Mouse (Mus musculus) intestine, embryonic 14.5 days (tissue): Measurements from ENCODE around the gene Sfmbt2. TPM values are rescaled to one million over a fixed set of nuclear protein-coding genes. Genes with fewer than 3 reads are reported as not detected.

Experiments
- ATAC-seq: fragments of 200-750 bp; cut with Nextera tagmentation; replicated peaks from 2 replicates; pipeline ENCODE4 v1.8.0; 2017; ENCODE audit warnings: low read depth, moderate number of reproducible peaks, moderate TSS enrichment, moderate library complexity; ENCODE audit not compliant: low FRiP score, low TSS enrichment
- DNase-seq: peaks from one replicate; pipeline ENCODE4 v3.0.0-alpha.2; 2018; ENCODE audit warnings: low spot score
- H3K27ac ChIP-seq: fragments of 300-500 bp; sonication (generic); 2 replicates; pipeline ENCODE4 v1.5.1; 2014; ENCODE audit warnings: low read depth, mild to moderate bottlenecking, control low read depth
- H3K27me3 ChIP-seq: fragments of 300-500 bp; sonication (generic); replicated peaks from 2 replicates; pipeline ENCODE4 v1.6.1; 2014; ENCODE audit warnings: low read length, control low read depth; ENCODE audit not compliant: control insufficient read depth, insufficient read depth
- H3K36me3 ChIP-seq: fragments of 300-500 bp; sonication (generic); 2 replicates; pipeline ENCODE4 v1.6.1; 2014; ENCODE audit warnings: low read length, control low read depth; ENCODE audit not compliant: control insufficient read depth, insufficient read depth
- H3K4me1 ChIP-seq: fragments of 300-500 bp; sonication (generic); replicated peaks from 2 replicates; pipeline ENCODE4 v1.6.1; 2014; ENCODE audit warnings: low read length, control low read depth, mixed read lengths; ENCODE audit not compliant: control insufficient read depth, insufficient read depth
- H3K4me2 ChIP-seq: fragments of 300-500 bp; sonication (generic); 2 replicates; pipeline ENCODE4 v1.6.1; 2014; ENCODE audit warnings: low read length
- H3K4me3 ChIP-seq: fragments of 300-500 bp; sonication (generic); 2 replicates; pipeline ENCODE4 v1.5.1; 2014; ENCODE audit warnings: low read depth, low read length, control low read depth, mixed read lengths
- H3K9ac ChIP-seq: fragments of 300-500 bp; sonication (generic); 2 replicates; pipeline ENCODE4 v1.6.1; 2014; ENCODE audit warnings: mild to moderate bottlenecking, low read length
- H3K9me3 ChIP-seq: fragments of 300-500 bp; sonication (generic); 2 replicates; pipeline ENCODE4 v1.6.1; 2016; ENCODE audit warnings: low read length, control low read depth; ENCODE audit not compliant: control insufficient read depth
- whole genome bisulfite sequencing: fragments of 180-500 bp; shearing (Covaris S2); extraction: QIAGEN DNeasy Blood & Tissue Kit; methylation state at CpG from one replicate; pipeline ENCODE4 v1.1.7; 2014; 5-methylcytosine and 5-hydroxymethylcytosine counted together
- polyA plus RNA-seq: library from polyadenylated mRNA; unstranded; fragments of >200 nt; fragmentation: Nextera tagmentation; extraction: Ambion mirVana; gene quantifications from 2 replicates; pipeline ENCODE4 v1.2.1, GENCODE M21; 2014

Gene Sfmbt2
- polyA plus RNA-seq, 1 experiment from 2014 or later = 1.6 TPM

DNA sequence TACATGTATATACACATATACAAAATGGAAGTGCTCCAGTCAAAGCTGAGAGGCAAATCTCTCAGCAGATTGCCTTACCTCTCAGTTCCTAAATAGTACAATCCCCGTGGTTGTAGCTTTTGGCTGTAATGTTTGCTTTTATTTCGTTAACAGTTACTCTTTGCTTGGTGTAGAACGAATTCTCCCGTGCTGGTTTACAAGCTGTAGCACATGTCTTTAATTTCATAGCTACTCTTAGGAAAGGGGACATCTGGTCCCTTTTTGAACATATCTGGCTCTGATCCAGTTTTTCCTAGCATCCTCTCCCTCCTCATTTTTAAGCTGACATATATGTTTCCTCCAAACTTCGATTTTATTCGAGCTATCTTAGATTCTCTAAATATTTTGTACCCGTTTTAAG lies 172.1 kb downstream of the Sfmbt2 start:
- DNase-seq = no peak
- 68% methylated on average over 7 of the region's 7 CpGs for WGBS
- H3K9me3 ChIP-seq = no peaks in the 10 kb centered on the region
- no peak overlapping the region for H3K4me2 ChIP-seq
- no peak overlapping the region for H3K27ac ChIP-seq
- no peaks in the 10 kb centered on the region for H3K27me3 ChIP-seq
- no peak overlapping the region for H3K9ac ChIP-seq
- H3K4me3 ChIP-seq = no peak overlapping the region
- no peaks in the 10 kb centered on the region for H3K4me1 ChIP-seq
- H3K36me3 ChIP-seq = no peaks in the 10 kb centered on the region
- ATAC-seq = no peak

DNA sequence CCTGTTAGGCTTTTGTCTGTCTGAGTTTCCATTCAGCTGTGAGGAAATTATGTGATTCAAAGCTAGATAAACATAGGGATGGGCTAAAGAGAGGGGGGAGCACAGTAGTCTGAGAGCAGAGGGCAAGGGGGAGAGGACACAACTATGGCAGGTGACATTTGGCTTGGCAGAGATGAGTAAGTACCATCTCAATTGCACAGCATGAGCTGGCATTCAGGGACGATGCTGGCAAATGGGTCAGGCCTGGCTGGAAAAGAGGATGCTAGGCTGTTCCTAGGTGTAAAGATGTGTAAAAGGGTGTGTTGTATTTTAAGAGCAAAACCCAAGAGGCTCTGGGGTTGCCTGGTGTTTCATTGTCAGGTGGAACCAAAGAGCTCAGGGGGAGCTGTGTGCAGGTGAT lies 188.5 kb downstream of the Sfmbt2 start:
- Histone ChIP-seq H3K4me3 (no peak overlapping the region), H3K9me3 (no peaks in the 10 kb centered on the region), H3K27ac (no peak overlapping the region), H3K9ac (no peak overlapping the region), H3K4me2 (no peak overlapping the region), H3K4me1 (no peaks in the 10 kb centered on the region), H3K36me3 (no peaks in the 10 kb centered on the region), H3K27me3 (no peaks in the 10 kb centered on the region)
- 65% methylated on average over 1 of the region's 1 CpGs for whole genome bisulfite sequencing
- ATAC-seq (no peak), DNase-seq (no peak)

DNA sequence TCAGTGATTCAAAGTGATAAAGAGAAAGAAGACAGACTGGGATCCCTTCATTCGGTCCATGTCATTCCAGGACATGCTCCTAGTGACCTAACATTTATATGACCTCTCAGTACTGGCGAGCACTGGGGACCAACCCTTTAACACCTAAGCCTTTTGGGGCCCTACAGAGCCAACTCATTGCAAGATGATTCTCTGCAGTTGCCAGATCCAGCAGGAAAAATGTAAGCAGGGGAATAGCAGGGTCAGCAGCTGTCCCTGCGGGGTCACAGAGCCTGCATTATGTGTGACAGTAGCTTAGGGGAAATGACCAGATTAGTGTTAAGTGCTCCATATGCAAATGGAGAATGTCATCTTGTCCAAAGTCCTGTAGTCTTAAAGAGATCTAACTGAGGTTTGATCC lies 195.2 kb downstream of the Sfmbt2 start:
- WGBS = 85% methylated on average over 3 of the region's 3 CpGs
- H3K4me1 ChIP-seq = no peaks in the 10 kb centered on the region
- ATAC-seq = no peak

DNA sequence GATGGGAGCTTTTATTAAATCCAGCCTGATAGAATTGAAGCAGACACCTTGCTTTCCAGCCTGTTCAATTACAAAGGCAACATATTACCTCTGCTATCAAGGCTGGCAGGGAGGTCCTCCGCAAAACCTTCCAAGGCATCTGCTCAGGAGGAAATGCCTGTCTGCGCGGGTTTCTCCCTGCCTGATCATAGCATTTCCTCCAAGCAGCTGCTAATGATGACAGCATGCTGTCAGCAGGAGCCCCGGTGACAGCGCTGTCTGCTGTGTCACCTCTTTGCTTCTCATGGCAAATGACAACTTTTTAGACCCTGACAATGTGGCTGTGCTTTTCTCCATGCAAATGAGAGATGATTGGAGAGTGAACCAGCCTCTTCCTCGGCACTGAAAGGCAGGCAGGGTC lies 199.1 kb downstream of the Sfmbt2 start:
- Histone ChIP-seq H3K36me3 (no peaks in the 10 kb centered on the region), H3K4me2 (no peak overlapping the region), H3K9me3 (no peaks in the 10 kb centered on the region), H3K27me3 (no peaks in the 10 kb centered on the region), H3K27ac (no peak overlapping the region), H3K4me1 (no peaks in the 10 kb centered on the region), H3K4me3 (no peak overlapping the region), H3K9ac (no peak overlapping the region)
- WGBS = 58% methylated on average over 6 of the region's 6 CpGs
- DNase-seq (no peak), ATAC-seq (no peak)

More for the DNA sequence above, 195.2 kb downstream of the Sfmbt2 start:
- no peaks in the 10 kb centered on the region for H3K36me3 ChIP-seq
- no peaks in the 10 kb centered on the region for H3K27me3 ChIP-seq
- H3K27ac ChIP-seq = no peak overlapping the region
- H3K9ac ChIP-seq = no peak overlapping the region
- no peak for DNase-seq
- H3K4me2 ChIP-seq = no peak overlapping the region
- no peak overlapping the region for H3K4me3 ChIP-seq
- H3K9me3 ChIP-seq = no peaks in the 10 kb centered on the region

DNA sequence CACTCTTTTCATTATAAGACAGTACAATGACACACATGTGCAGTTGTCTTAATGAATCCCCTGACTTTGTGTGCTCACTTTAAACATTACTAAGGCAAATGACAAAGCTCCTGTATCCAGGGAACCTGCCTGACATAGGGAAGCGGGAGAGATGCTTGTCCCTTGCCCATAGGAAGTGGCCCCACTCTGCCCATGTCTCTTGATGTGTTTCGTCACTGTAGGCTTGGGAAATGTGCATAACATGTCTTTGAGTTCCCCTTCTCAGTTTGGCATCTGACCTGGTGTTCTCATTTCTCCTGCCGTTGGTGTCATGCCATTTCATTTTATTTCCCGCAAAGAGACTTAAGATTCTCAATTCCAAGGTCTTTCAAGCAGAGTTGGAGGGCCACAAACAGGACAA lies 202.0 kb downstream of the Sfmbt2 start:
- H3K4me1 ChIP-seq = no peaks in the 10 kb centered on the region
- no peak overlapping the region for H3K4me3 ChIP-seq
- no peak overlapping the region for H3K27ac ChIP-seq
- H3K9ac ChIP-seq = no peak overlapping the region
- ATAC-seq (no peak), DNase-seq (no peak)
- 90% methylated on average over 4 of the region's 4 CpGs for WGBS
- H3K36me3 ChIP-seq = no peaks in the 10 kb centered on the region
- H3K4me2 ChIP-seq = no peak overlapping the region
- H3K9me3 ChIP-seq = no peaks in the 10 kb centered on the region
- no peaks in the 10 kb centered on the region for H3K27me3 ChIP-seq

DNA sequence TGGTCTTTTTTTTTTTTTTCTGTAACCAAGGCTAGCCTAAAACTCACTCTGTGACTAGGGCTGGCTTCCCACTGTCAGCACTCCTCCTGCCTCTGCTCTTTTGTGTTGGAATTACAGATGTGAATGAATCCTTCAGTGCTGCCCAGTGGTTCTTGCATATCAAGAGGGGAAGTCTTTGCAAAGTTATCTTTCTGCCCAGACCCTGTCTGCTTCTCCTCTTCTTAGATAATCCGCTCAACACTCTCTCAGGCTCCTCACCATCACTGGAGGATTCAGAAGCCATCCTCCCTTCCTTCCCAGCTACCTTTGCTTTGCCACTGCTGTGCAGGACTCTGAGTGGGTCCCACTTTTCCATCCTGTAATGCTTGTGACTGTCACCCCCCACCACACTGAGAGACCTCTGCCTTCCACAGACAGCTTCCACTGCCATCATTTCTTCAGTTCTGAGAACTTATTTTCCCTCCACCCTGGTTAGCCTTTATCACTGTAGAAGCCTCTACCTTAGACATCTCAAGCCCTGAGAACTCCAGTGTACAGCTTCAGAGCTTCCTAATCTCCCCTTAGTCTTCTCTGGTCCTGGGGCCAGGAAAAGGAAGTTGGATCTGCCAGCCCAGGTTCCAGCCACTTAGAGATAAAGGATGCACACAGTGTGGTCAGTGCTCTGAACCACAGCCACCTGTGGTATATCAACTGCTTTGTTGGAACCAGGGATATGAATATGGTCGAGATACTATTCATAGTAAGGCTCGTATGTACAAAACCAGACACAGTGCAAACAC lies 205.8 kb downstream of the Sfmbt2 start:
- no peaks in the 10 kb centered on the region for H3K4me1 ChIP-seq
- no peak overlapping the region for H3K9ac ChIP-seq
- no peaks in the 10 kb centered on the region for H3K27me3 ChIP-seq
- H3K4me3 ChIP-seq = no peak overlapping the region
- 85% methylated on average over 3 of the region's 3 CpGs for WGBS
- H3K9me3 ChIP-seq = no peaks in the 10 kb centered on the region
- no peak for ATAC-seq
- H3K27ac ChIP-seq = no peak overlapping the region
- no peaks in the 10 kb centered on the region for H3K36me3 ChIP-seq
- H3K4me2 ChIP-seq = no peak overlapping the region
- no peak for DNase-seq

DNA sequence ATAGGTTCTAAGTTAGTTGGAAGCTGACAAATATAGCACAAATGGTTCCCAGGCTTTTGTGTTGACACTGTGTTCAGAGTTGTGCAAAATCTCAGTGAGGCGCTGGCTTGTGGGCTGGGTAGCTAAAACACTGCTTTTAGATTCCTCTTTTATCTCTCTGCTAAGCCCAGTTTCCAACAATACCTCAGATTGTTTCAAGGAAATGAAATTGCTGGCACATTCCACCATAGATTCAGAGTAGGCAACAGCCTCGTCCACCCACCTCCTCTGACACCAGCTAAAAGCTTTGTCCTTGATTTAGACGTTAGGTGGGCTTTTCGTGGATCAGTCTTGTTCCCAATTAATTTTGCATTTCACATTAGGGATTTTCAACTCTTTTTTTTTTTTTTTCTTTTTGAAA lies 212.4 kb downstream of the Sfmbt2 start:
- whole genome bisulfite sequencing = 86% methylated on average over 4 of the region's 4 CpGs

DNA sequence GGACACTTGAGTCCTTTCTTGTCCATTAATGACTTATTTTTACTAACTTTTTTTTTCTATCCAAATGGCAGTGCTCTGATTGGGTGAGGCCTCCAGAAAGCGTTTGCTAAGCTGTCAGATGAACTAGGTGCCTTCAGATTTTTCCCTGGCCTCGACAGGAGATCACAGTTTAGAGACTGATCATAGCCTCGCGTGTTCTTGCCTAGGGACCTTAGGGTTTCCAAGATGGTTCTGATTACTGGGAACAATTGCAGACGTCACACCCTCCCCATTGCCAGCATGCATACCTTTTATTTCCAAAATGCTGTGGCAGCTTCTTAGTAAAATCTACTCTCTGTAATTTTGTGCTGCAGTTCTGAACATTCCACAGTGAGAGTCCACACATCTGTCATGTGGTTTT lies 212.8 kb downstream of the Sfmbt2 start:
- H3K4me2 ChIP-seq = no peak overlapping the region
- no peak overlapping the region for H3K4me3 ChIP-seq
- ATAC-seq = no peak
- no peak overlapping the region for H3K9ac ChIP-seq
- H3K4me1 ChIP-seq = no peaks in the 10 kb centered on the region
- no peaks in the 10 kb centered on the region for H3K9me3 ChIP-seq
- no peaks in the 10 kb centered on the region for H3K36me3 ChIP-seq
- no peak overlapping the region for H3K27ac ChIP-seq
- no peak for DNase-seq
- H3K27me3 ChIP-seq = no peaks in the 10 kb centered on the region
- WGBS = 80% methylated on average over 5 of the region's 5 CpGs

More for the DNA sequence above, 212.4 kb downstream of the Sfmbt2 start:
- DNase-seq = no peak
- H3K9me3 ChIP-seq = no peaks in the 10 kb centered on the region
- no peak overlapping the region for H3K4me3 ChIP-seq
- no peak overlapping the region for H3K9ac ChIP-seq
- no peak overlapping the region for H3K4me2 ChIP-seq
- H3K27ac ChIP-seq = no peak overlapping the region
- ATAC-seq = no peak
- H3K27me3 ChIP-seq = no peaks in the 10 kb centered on the region
- H3K4me1 ChIP-seq = no peaks in the 10 kb centered on the region
- no peaks in the 10 kb centered on the region for H3K36me3 ChIP-seq

DNA sequence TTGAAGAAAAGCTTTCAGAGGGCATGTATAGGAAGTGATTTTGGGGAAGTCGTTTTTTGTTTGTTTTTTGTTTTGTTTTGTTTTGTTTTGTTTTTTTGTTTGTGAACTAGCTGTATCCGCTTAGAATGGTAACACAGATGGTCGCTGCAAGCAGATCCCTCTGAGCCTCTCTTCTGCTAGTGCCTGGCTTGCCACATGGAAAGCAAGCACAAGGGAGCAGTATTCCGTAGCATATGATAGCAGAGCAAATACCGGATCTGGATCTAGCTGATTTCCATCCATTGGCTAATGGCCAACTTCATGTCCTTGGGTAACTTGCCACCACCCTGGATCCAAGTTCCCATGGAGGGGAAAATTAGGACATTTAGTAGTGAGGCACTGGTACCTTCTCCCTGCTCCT lies 221.0 kb downstream of the Sfmbt2 start:
- Histone ChIP-seq H3K36me3 (no peaks in the 10 kb centered on the region), H3K4me1 (no peaks in the 10 kb centered on the region), H3K4me3 (no peak overlapping the region), H3K27me3 (no peaks in the 10 kb centered on the region), H3K4me2 (no peak overlapping the region), H3K9me3 (no peaks in the 10 kb centered on the region), H3K9ac (no peak overlapping the region), H3K27ac (no peak overlapping the region)
- no peak for DNase-seq
- no peak for ATAC-seq
- 80% methylated on average over 5 of the region's 5 CpGs for WGBS
